Mouse (Mus musculus) kidney, postnatal 36 days (tissue): ENCODE results near the gene Mtfp1.
A peak's percentile ranks its signal among the peaks of the same experiment; 100 is the strongest.

Experiments
- DNase-seq, 2 experiments: peaks; one replicate each; pipeline ENCODE4 v3.0.0; 2021 to 2022; ENCODE audit warnings: mixed read lengths in 2 of 2

Gene Mtfp1

GRCm38 (mm10) chr11:4078267-4078933 is 16.8 kb downstream of the Mtfp1 start:
- DNase-seq, result no peak

GRCm38 (mm10) chr11:4076633-4077032 is 18.6 kb downstream of the Mtfp1 start:
- DNase-seq, result peak; percentile 41 to 87

- DNase-seq, result no peak
Measured at GRCm38 (mm10) chr11:4069664-4070063, 25.6 kb downstream of the Mtfp1 start.

- no peak for DNase-seq
Measured at GRCm38 (mm10) chr11:4064627-4065122, 30.6 kb downstream of the Mtfp1 start, which contains the start of gene Sec14l3. Sec14l3 (plus strand) TSS chr11:4064841.

- DNase-seq, result no peak
Measured at GRCm38 (mm10) chr11:4062981-4063380, 32.3 kb downstream of the Mtfp1 start.

- DNase-seq, result no peak
Measured at GRCm38 (mm10) chr11:4062523-4062922, 32.7 kb downstream of the Mtfp1 start.

- DNase-seq, result no peak
Measured at GRCm38 (mm10) chr11:4060866-4061575, 34.2 kb downstream of the Mtfp1 start.

GRCm38 (mm10) chr11:4053586-4053985 is 41.7 kb downstream of the Mtfp1 start:
- DNase-seq, result peak; percentile 79 to 88

GRCm38 (mm10) chr11:4048438-4048837 is 46.8 kb downstream of the Mtfp1 start:
- DNase-seq, result no peak

GRCm38 (mm10) chr11:4047766-4048165 is 47.5 kb downstream of the Mtfp1 start:
- no peak for DNase-seq

GRCm38 (mm10) chr11:4046526-4046925 is 48.7 kb downstream of the Mtfp1 start:
- DNase-seq, result no peak

GRCm38 (mm10) chr11:4043081-4043480 is 52.2 kb downstream of the Mtfp1 start:
- DNase-seq, result no peak
